Mouse (Mus musculus): Measurements from ENCODE around the gene Serpinb9g. TPM values are rescaled to one million over a fixed set of nuclear protein-coding genes. Genes with fewer than 3 reads are reported as not detected.
"Not testable (repeated sequence)": the region's sequence is repeated elsewhere in the genome, so short reads cannot be mapped to it uniquely, and the experiment has no call there.

Serpinb9g gene
- not detected in 2 replicates for polyA plus RNA-seq (2014; fragmentation: Nextera tagmentation; extraction: Ambion mirVana)

DNA sequence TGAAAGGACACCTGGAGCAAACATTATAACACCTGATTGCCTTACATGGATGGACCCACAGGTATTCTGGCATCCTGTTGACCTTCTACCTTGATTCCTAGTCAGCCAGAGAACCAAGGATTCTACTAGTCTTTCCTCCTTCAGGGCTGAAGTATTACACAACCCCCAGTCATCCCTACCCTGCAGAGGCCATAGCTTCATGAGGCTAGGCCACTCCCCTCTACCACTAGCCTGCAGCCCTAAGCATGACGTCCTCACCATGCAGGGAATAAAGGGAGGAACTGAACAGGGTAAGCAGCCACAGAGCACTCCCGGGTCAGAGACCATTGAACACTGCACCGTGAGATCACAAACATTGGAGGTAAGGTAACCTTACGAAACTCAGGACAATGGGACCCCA is at the start of gene Serpinb9g:
Gene Serpinb9g (plus strand): TSS at position 301 of the 400 bp plus-strand sequence.
- not testable (repeated sequence) for H3K4me2 ChIP-seq; ATAC-seq (replicated peaks; ENCODE audit: insufficient number of reproducible peaks, low FRiP score, low TSS enrichment); H3K27ac ChIP-seq (ENCODE audit: low read depth, low read length); H3K4me1 ChIP-seq (ENCODE audit: control insufficient read depth, insufficient read depth, low read length); H3K36me3 ChIP-seq (ENCODE audit: control insufficient read depth, insufficient read depth, low read length); H3K4me3 ChIP-seq (ENCODE audit: low read depth, low read length); H3K9me3 ChIP-seq (replicated peaks; ENCODE audit: control insufficient read depth, low read length); H3K27me3 ChIP-seq (ENCODE audit: control insufficient read depth, insufficient read depth, low read length); H3K9ac ChIP-seq (ENCODE audit: low read depth, low read length)
- WGBS (ENCODE audit: insufficient replicate concordance) = 78% methylated on average over 4 of the region's 4 CpGs

DNA sequence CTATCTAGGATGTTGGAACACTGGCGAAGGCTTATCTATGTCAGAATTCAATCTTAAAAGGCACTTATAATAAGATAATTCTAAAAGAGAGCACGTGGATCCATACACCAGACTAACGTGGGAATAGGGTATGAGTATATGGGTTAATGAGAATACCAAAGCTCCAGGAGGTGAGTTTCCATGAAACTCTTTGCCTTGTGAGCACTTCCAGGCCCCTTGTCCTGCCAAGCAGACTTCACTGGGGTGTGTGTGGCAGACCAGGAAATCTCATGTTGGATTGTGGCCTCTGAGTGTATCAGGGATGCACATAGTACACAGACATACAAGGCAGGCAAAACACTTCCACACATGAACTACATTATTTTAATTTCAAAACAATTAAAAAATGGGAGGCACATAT is 718 bp upstream of the Serpinb9g start:
- not testable (repeated sequence) for H3K4me1 ChIP-seq (ENCODE audit: control insufficient read depth, insufficient read depth, low read length); H3K36me3 ChIP-seq (ENCODE audit: control insufficient read depth, insufficient read depth, low read length); H3K4me3 ChIP-seq (ENCODE audit: low read depth, low read length); H3K27ac ChIP-seq (ENCODE audit: low read depth, low read length); H3K4me2 ChIP-seq; H3K9me3 ChIP-seq (replicated peaks; ENCODE audit: control insufficient read depth, low read length); ATAC-seq (replicated peaks; ENCODE audit: insufficient number of reproducible peaks, low FRiP score, low TSS enrichment); H3K9ac ChIP-seq (ENCODE audit: low read depth, low read length); H3K27me3 ChIP-seq (ENCODE audit: control insufficient read depth, insufficient read depth, low read length)
- WGBS (ENCODE audit: insufficient replicate concordance) = 66% methylated on average over 3 of the region's 3 CpGs

DNA sequence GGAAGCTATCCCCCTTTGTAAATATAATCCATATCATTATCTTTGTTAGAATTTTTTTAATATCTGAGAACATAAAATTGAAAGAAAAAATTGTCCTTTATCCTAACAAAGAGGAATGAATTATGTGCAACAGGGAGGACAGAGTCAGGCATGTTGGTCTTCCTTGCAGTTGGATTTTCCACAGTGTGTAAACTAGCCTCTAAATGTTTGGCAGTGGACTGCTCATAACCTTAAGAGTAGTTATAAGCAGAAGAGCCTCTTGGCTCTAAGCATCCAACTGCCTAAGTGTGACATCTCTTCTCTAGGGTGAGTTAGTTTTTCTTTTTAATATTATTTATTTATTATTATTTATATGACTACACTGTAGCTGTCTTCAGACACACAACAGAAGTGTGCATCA is 40.0 kb downstream of the Serpinb9g start:
- ATAC-seq (replicated peaks; ENCODE audit: insufficient number of reproducible peaks, low FRiP score, low TSS enrichment) = no peak
- no peaks in the 10 kb centered on the region for H3K36me3 ChIP-seq (ENCODE audit: control insufficient read depth, insufficient read depth, low read length)

DNA sequence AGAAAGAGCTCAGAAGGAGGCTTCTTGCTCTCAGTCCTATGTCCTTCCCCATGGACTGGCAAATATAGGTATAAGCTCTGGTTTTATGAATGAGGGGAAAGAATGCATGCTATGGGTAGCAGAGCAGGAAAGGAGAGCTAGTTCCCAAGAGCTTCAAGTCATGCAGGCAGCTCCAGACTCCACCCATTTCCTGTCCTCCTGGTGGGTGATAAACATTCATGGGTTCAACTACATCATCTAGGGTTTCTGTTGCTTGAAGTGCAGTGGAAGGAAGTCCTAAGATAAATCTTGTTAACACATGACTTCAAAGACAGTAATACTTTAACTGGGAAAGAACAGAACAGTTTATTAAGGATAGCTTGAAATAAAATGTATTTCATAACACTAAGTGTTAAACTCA is 48.2 kb downstream of the Serpinb9g start:
- no peak for ATAC-seq (replicated peaks; ENCODE audit: insufficient number of reproducible peaks, low FRiP score, low TSS enrichment)
- no peaks in the 10 kb centered on the region for H3K9me3 ChIP-seq (replicated peaks; ENCODE audit: control insufficient read depth, low read length)

More for the DNA sequence above, 40.0 kb downstream of the Serpinb9g start:
- no peaks in the 10 kb centered on the region for H3K27me3 ChIP-seq (ENCODE audit: control insufficient read depth, insufficient read depth, low read length)
- no peak overlapping the region for H3K4me3 ChIP-seq (ENCODE audit: low read depth, low read length)
- H3K27ac ChIP-seq (ENCODE audit: low read depth, low read length) = no peak overlapping the region
- H3K4me2 ChIP-seq = no peak overlapping the region
- H3K9ac ChIP-seq (ENCODE audit: low read depth, low read length) = no peak overlapping the region
- H3K4me1 ChIP-seq (ENCODE audit: control insufficient read depth, insufficient read depth, low read length) = no peaks in the 10 kb centered on the region
- H3K9me3 ChIP-seq (replicated peaks; ENCODE audit: control insufficient read depth, low read length) = no peaks in the 10 kb centered on the region

More for the DNA sequence above, 48.2 kb downstream of the Serpinb9g start:
- H3K36me3 ChIP-seq (ENCODE audit: control insufficient read depth, insufficient read depth, low read length) = no peaks in the 10 kb centered on the region
- H3K27me3 ChIP-seq (ENCODE audit: control insufficient read depth, insufficient read depth, low read length) = no peaks in the 10 kb centered on the region
- H3K4me3 ChIP-seq (ENCODE audit: low read depth, low read length) = no peak overlapping the region
- no peak overlapping the region for H3K4me2 ChIP-seq
- H3K9ac ChIP-seq (ENCODE audit: low read depth, low read length) = no peak overlapping the region
- H3K27ac ChIP-seq (ENCODE audit: low read depth, low read length) = no peak overlapping the region
- H3K4me1 ChIP-seq (ENCODE audit: control insufficient read depth, insufficient read depth, low read length) = no peaks in the 10 kb centered on the region

Other genes starting within 250 kb of the Serpinb9g start
- gene Serpinb9e, start 235.2 kb upstream of the Serpinb9g start, polyA plus RNA-seq (2014; fragmentation: Nextera tagmentation; extraction: Ambion mirVana) = not detected in 2 replicates
- gene Serpinb9f, start 160.7 kb upstream of the Serpinb9g start, polyA plus RNA-seq (2014; fragmentation: Nextera tagmentation; extraction: Ambion mirVana) = not detected in 2 replicates
- not detected in 2 replicates for gene Gm11397, start 89.0 kb upstream of the Serpinb9g start, polyA plus RNA-seq (2014; fragmentation: Nextera tagmentation; extraction: Ambion mirVana)
- not detected in 2 replicates for gene Serpinb6d, start 176.6 kb downstream of the Serpinb9g start, polyA plus RNA-seq (2014; fragmentation: Nextera tagmentation; extraction: Ambion mirVana)

Data from heart, embryonic 11.5 days (tissue).